Mouse (Mus musculus) ZHBTc4 (cell line): ENCODE data around the gene Rin3.

Experiments
- DNase-seq: peaks from one replicate; pipeline ENCODE4 v3.0.0-alpha.2; 2011; ENCODE audit warnings: low read depth, low spot score

The Rin3 gene

DNA sequence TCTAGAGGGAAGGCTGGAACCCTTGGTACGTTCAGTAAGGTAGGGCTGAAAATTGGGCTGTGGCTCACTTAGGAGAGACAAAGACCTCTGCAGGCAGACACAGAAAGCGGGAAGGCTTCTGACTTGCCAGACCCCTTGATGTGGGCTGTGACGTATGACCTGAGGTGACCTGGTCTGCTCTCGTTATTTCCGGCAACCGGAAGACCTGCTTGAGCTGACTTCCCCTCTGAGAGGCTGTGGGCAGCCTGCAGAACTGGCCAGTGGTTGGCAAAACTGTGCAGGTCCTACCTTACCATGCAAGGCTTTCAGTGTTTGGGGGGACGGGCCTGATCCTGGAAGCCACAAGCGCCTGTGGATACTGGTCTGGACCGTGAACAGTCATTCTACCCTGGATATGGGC lies 19.5 kb downstream of the Rin3 start:
- no peak for DNase-seq

DNA sequence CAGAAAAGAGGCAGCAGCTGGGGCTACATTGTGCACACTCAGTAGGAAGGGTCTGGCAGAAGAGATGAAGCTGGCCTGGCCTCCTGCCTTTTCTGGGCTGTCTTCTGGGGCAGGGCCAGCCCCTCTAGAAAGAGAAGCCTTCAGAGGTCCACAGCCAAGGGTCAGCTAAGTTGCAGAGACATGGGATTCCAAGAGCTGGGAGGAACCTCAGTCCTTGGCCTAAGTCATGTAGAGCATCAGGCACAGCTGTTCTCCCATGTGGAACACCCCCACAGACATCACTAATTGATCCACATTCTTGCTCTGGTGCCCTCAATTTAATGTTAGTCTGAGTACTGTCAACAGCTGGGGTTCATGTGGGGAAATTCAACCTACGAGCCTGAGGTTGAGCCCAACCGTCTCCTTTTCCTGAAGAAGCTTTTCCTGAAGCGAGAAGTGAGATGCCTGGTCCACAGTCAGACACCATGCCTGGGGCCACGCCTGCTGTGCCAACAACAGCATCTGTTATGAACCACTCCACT lies 20.0 kb downstream of the Rin3 start:
- no peak for DNase-seq

DNA sequence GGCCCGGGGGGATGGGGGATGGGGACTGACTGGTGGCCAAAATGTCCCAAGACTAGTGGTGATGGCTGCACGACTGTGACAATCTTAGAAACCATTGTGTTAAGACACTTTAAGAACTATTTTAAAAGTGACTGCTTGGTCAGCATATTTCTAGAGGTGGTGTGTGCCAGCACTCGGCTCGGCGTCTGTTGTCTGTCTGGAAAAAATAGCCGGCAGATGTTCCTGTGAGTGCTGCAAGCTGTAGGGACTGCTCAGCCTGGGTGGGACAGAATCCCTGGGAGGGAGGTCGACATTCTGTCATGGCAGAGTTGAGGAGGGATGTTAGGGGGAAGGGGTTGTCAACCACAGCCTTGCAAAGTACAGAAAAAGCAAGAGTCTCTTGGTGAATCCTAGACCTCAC lies 21.0 kb downstream of the Rin3 start:
- no peak for DNase-seq

DNA sequence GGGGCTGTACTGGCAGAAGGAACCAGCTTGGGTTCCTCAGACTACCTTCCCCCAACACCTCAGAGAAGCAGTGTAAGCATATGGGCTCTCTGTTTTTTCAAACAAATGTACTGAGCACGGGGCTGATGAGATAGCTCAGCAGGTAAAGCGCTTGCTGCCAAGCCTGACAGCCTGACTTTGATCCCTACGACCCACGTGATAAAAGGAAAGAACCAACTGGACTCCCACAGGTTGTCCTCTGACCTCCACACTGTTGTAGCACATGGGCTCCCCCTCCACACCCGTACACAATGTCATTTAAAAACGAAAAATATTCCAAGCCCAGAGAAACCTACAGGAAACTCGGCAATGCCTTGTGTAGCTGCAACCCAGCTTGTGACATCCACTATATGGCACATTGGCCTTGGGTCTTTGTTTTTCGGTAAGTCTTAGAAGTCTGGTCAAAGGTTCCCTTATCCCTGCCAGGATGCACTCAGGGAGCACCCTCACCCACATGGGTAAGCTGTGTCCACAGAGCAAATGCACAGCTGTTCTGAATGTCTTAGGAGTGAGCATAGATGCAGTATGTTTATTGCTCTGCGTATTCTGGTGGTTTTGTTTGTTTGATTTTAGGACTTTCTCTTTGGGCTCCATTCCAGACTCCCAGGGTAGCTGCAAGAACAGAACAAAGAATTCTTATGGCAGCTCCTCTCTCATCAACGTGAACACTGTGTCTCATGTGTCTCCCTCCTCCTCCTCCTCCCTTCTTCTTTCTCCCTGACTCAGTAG lies 22.4 kb downstream of the Rin3 start:
- DNase-seq, result no peak

DNA sequence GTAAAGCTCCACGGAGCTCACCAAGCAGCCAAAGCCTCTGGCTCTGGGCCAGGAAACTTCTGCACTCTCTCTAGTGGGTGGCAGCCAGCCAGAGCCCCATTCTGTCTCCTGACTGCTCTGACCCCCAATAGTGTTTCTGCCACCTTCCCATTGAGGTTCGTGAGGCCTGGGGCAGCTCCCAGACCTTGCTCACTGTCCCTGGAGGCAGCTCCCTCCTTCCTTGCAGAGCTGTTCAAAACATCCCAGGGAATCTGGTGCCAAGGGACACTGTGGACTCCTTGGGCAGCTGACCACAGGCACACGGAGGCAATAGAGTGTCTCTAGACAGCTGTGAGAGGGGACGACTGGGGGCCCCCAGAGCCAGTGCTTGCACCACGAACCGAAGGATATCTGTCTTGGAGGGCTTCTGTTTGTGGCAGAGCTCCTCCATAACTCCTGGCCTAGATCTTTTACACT lies 25.2 kb downstream of the Rin3 start:
- no peak for DNase-seq

DNA sequence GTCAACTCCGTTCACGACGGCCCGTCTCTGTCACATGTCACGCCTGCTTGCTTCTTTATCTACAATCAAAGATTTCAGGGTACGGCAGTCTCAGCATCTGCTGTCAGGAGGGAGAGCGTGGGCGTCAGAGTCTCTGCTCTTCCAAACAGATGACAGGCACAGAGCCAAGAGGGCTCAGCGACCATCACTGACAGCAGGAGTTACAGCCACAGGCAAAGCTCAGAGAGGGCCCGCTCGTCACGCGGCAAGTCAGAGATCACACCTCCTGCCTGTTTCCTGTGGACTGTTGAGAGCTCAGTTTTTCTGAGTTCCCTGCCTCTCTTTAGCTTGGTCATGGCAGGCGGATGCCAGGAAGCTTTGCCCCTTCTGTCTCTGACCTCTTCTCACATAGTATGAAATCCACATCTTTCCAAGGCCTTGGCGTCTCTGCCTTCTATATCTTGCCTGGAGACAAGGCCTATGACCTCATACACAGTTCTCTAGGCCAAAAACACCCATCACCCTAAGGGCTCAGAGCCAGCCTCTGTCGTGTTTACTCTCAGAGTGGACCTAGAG lies 25.7 kb downstream of the Rin3 start:
- DNase-seq, result no peak

DNA sequence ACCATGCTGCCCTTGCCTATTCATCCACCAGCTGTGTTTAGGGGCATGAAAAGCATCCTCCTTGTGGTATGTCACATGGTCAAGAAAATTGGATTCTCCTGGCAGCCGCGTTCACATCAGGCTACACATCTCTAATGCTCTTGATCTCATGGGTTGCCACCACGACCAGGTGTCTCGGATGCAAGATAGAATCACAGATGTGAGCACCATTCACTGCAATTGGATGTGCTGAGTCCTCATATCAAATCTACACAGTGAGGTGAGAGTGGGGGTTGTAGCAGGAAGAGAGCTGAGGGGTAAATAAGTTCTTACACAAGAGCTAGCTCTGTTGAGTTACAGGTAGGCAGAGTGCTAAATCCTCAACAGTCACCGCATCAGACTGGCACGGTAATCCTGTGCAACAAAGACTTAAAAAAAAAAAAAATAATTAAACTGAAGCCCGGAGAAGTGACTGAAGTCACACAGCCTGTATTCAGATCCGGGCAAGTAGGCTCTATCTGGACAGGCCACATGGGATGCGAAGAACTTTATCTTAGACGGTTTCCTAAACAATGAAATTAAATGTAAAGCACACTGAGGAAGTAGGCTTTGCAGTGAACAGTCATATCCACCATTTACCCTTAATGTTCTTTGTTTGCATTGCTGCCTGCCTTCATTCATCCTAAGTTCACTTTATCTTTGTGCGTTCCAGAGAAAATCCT lies 26.4 kb downstream of the Rin3 start:
- no peak for DNase-seq

DNA sequence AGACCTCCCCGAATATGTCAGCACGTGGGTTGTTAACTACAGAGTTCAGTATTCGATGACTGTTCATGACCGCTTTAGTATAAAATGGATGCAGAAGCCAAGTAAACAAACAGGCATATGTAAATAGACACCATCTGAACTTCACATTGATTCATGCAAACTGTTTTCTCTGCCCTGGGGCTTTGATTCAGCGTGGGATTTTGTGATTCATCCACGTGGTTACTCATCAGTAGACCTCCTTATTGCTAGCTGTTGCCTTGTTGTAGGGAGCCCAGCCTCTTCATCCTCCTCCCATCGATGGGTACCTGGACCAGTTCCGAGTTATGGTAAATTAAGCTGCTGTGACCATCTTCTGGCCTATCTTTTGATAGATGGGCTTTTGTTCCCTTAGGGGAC lies 26.9 kb downstream of the Rin3 start:
- no peak for DNase-seq

DNA sequence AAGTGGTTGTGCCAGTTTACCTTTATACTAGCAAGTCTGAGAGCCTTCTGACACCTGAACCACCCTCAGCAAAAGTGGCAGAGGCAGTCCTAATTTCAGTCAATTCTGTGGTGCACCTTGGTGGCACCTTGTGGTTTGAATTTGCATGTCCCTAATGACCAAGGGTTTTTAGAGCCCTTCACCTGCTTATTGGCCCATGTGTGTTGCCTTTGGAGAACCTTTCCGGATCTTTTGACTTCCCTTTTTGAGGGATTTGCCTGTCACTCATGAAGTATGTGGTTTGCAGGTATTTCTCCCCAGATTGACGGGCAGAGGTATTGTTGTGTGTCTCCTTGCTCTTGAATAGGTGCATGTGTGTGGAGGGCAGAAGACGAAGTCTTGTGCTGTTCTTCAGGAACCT lies 27.4 kb downstream of the Rin3 start:
- DNase-seq, result no peak

DNA sequence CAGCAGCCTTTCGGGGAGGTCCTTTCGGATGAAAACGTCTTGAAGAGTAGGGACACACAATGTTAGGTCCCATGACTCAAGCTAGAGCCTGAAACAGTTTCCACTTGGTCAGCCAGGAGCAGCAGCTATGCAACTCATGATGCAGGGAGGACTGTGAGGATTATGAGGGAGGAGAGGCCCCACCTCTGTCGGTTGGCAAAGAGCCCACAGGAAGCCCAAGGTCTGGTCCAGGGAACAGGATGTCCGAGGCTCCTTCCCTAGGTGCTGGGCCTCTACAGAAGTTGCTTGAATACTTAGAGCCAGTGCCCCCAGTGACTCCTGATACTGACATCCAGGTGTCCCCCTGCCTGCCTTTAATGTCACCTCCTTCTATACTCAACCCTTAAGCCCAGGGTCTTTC lies 28.6 kb downstream of the Rin3 start:
- DNase-seq, result no peak

DNA sequence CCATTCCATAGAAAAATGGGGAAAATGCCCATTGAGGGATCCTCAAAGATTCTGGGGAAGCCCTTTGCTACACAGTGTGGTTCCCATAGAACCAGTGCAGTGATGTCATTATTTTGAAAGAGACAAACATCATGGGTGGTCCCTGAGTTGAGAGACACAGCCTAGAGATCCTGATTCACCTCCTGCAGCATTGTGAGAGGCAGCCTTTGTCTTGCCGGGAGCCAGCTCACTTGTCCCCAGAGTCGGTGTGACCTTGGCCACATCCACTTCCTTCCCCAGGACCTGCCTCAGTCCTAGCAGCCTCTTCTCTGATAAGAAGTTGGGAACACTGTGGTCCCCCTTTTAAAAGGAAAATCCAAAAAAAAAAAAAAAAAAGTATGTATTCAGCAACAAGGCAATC lies 36.3 kb downstream of the Rin3 start:
- peak; percentile 49 for DNase-seq

DNA sequence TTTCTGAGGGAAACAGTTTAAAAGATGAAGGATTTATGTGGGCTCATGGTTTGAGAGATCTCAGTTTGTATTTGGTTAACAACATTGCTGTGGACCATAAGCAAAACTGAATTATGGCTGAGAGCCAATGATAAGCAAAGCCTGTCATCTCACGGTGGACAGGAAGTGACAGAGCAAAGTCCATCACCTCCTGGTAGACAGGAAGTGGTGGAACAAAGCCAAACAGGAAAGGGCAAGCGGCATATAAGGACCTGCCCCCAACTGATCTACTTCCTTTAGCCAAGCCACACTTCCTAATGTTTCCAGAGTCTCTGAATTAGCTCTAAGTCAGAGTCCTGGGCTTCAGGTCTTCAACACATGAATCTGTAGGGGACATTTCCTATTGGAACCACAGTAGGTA lies 37.1 kb downstream of the Rin3 start:
- no peak for DNase-seq

DNA sequence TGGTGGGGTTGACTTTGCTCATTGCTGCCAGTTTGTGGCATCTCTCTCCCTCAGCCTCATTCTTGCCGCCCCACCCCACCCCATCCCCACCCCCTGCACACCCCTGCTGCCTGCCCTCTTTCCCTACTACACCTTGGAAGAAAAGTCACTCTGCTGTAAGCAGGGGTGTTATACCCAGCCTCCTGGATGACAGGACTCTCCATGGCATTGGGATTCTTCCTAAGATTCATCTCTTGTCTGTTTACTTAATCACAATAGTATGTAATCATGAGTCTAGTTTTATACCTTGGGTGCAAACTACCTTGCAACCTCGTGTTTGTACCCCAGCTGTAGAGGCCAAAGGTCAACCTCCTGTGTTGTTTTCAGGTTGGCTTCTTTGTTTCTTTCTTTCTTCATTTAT lies 37.5 kb downstream of the Rin3 start:
- no peak for DNase-seq

DNA sequence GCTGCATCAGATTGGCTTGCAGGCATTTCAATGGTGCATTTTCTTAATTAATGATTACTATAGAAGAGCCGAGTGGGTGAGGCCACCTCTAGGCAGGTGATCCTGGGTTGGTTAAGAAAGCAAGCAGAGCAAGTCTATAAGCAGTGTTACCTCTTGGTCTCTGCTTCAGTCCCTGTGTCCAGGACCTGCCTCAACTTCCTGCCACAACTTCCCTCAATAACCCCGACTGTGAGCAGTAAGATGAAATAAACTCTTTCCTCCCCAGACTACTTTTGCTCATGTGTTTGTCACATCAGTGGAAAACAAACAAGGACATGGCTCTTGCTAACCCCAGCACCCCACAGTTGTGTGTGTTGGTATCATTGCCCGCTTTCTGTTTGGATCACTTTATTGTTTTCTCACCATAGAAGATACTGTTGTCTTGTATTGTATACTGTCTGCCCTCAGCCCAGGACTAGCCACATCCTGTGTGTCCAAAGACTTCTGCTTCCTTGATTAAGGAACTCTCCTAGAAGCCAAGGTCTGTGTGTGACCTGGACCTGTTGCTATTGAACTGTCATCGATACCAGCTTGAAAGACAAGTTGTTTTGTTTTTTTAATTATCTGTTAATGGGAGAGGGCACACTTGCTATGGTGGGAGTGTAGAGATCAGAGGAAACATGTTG lies 38.3 kb downstream of the Rin3 start:
- no peak for DNase-seq

DNA sequence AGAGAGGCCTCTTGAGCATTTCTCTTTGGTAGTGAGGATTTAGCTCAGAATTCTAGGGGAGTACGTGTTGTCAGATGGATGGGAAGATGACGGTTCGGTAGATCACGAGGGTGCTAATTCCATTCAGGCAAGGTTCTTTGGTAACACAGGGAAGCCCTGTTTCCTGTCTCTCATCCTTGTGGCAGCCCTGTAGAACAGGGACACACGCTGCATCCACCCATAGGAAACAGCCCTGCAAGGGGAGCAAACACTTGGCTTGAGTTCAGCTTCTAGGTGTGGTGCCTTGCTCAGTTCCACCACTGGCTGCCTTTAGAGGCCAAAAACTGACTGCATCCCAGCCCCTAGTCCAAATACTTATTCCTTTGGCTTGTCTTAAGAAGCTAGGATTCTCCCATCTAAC lies 39.0 kb downstream of the Rin3 start:
- no peak for DNase-seq

DNA sequence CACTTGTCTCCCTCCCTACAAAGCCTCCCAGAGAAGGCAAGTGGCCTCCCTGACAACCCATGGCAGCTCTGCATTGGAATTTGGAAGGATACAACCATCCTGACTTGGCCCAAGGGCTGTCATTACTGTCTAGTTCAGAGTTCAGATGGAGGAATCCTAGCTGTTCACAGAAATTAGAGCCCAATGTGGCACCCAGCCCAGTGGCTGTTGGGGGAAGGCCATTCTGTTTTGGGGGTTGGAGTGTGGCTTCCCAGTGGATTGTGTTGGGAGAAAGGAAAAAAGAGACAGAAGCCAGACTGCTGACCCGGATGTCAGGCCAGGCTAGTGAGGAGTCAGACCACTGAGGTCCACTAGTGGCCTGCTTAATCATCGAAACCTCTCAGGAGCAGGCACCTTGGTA lies 40.5 kb downstream of the Rin3 start:
- DNase-seq, result no peak

DNA sequence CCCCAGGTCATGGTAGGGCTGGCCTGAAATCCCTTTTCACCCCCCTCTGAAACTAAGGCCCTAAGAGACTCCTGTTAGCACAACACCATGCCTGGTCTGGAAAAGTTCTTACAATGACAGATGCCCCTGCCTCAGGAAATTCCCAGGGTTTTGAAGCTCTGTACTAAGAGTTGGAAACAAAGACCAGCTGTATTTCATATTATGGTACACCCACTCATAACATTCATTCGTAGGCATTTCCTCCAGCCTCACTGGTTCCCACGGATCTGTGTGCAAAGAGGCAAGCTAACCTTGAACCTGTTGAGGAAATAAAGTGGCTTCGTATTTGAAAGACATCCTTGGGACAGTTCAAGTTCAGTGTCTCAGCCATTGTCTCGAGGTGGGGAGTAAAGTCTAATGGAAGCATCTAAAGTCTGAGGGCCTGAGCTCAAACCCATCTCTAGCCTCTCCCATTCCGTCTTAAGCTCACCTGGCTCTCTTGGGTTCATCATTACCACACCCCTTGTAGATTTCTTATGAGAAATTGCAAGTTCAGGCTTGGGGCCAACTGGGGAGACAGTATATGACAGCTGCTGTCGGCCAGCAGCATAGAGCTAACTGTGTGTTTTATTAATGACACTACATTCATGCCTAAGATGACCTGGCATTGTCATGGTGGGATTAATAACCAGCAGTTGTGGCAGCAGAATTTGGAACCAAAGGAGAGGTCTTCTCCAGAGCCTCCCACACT lies 41.5 kb downstream of the Rin3 start:
- no peak for DNase-seq

DNA sequence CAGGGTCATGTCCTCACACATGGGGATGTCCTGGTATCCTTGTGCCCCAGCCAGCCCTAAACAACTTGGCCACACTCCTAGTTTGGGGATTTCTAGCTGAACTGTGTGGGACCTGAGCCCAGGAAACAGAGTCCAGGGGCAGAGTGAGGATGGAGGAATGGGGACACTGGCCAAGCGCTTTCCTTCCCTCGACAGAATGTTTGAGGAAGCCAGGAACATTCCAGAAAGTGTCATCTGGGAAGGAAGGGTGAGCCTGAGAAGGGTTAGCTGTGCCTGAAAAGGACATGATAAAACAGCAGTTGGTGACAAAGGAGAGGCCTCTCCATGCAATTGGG lies 42.0 kb downstream of the Rin3 start:
- DNase-seq, result no peak

DNA sequence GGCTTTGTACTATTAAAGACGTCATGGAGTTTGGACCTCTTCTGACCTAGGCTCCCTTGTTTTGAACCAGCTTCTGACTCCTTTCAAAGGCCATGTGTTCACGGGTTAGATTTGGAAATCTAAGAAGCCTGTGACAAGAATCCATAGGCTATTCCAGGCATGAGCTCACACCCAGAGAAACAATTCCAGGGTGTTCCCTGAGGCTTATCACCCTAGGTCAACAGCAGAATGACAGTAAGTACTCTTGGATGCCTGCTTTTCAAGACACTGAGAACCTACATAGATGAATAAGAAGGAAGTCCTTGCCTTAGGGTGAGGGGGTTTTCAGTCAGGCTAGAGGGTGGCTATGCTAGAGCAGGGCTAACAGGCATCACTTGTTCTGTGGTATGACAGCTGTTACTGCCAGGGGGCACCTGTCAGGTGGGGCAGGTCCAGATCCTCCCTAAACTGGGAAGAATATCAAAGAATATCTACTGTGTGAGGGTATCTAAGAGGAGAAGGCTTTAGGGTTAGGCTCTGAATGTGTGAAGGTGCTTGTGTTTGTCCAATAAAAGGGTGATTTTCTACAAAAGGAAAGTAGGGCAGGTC lies 44.0 kb downstream of the Rin3 start:
- DNase-seq, result peak; percentile 82

DNA sequence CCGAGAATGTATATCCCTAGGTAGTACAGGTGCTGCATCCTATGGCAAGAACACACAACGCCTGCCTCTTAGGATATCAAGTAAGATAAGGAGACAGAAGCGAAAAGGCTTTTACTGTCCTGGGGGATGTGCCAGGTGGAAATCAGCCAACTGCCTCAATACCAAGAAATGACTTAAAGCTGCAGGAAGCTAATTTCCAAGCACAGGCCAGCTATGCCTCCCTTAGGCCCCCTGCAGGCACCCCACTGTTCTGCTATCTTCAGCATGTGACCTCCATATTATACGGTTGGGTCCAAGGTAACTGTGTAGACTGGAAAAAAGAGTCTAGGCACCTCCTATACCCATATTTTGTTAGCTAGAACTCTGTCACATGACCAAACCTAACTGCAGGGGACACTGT lies 44.7 kb downstream of the Rin3 start:
- no peak for DNase-seq

DNA sequence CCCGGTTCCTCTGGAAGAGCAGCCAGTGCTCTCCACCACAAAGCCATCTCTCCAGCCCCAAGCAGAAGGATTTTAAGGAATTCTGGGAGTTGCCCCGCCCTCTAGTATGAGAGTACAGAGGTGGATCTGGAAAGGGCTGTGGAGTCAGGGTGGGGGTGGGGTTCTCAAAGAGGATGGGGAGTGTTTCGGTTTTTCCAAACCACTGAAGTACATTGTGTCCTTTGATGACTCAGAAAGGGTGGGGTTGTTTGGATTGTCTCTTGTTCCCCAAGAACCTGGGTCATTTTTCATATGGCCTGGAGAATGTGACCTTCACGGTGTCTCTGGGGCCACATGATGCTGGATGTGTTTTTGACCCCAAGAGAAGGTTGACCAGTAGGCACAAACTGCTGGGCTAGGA lies 45.2 kb downstream of the Rin3 start:
- peak; percentile 83 for DNase-seq
